Mouse (Mus musculus) right cerebral cortex, postnatal 25 days (tissue): ENCODE measurements around the gene Orai1.
"Not testable (repeated sequence)": the region's sequence is repeated elsewhere in the genome, so short reads cannot be mapped to it uniquely, and the experiment has no call there.

Experiments used
- DNase-seq: peaks from one replicate; pipeline ENCODE4 v3.0.0; 2022

The Orai1 gene

GRCm38 (mm10) chr5:123014753-123015701 is at the start of gene Orai1:
Gene Orai1 (plus strand): TSS chr5:123015074.
- peak; percentile 94 for DNase-seq

GRCm38 (mm10) chr5:122965427-122965826 is 49.4 kb upstream of the Orai1 start:
- DNase-seq, result no peak

GRCm38 (mm10) chr5:122968322-122968721 is 46.6 kb upstream of the Orai1 start:
- peak; percentile 47 for DNase-seq

GRCm38 (mm10) chr5:122970056-122970455 is 44.8 kb upstream of the Orai1 start:
- DNase-seq, result no peak

- no peak for DNase-seq
Observed at GRCm38 (mm10) chr5:122971438-122971837, 43.4 kb upstream of the Orai1 start.

GRCm38 (mm10) chr5:122972116-122972515 is 42.8 kb upstream of the Orai1 start:
- DNase-seq, result no peak

- DNase-seq, result not testable (repeated sequence)
Observed at GRCm38 (mm10) chr5:122974701-122975100, 40.2 kb upstream of the Orai1 start.

GRCm38 (mm10) chr5:122978970-122979369 is 35.9 kb upstream of the Orai1 start:
- no peak for DNase-seq

- no peak for DNase-seq
Observed at GRCm38 (mm10) chr5:122984483-122984882, 30.4 kb upstream of the Orai1 start.

- no peak for DNase-seq
Observed at GRCm38 (mm10) chr5:122985276-122985675, 29.6 kb upstream of the Orai1 start.

- DNase-seq, result no peak
Observed at GRCm38 (mm10) chr5:122986091-122986493, 28.8 kb upstream of the Orai1 start.

GRCm38 (mm10) chr5:122987211-122988020 is 27.5 kb upstream of the Orai1 start:
- peak; percentile 51 for DNase-seq

- DNase-seq, result peak; percentile 68
Observed at GRCm38 (mm10) chr5:122988021-122988751, 26.7 kb upstream of the Orai1 start.

- peak; percentile 76 for DNase-seq
Observed at GRCm38 (mm10) chr5:122989001-122989525, 25.8 kb upstream of the Orai1 start.

GRCm38 (mm10) chr5:122989551-122990330 is 25.1 kb upstream of the Orai1 start, which contains the start of gene Kdm2b:
Gene Kdm2b (minus strand): TSS chr5:122989823.
- no peak for DNase-seq

GRCm38 (mm10) chr5:122990411-122991160 is 24.3 kb upstream of the Orai1 start:
- no peak for DNase-seq

- no peak for DNase-seq
Observed at GRCm38 (mm10) chr5:122991350-122992004, 23.4 kb upstream of the Orai1 start.

- no peak for DNase-seq
Observed at GRCm38 (mm10) chr5:122993811-122994210, 21.1 kb upstream of the Orai1 start.

- DNase-seq, result peak; percentile 62
Observed at GRCm38 (mm10) chr5:122994303-122994846, 20.5 kb upstream of the Orai1 start.

- no peak for DNase-seq
Observed at GRCm38 (mm10) chr5:122994910-122995309, 20.0 kb upstream of the Orai1 start.
